Mouse (Mus musculus) liver, embryonic 13.5 days (tissue): ENCODE data around the gene Guca2b. TPM values are rescaled to one million over a fixed set of nuclear protein-coding genes. Genes with fewer than 3 reads are reported as not detected.
A peak's percentile ranks its signal among the peaks of the same experiment; 100 is the strongest.

ENCODE experiments used
- ATAC-seq: fragments of 200-750 bp; cut with Nextera tagmentation; 2 replicates; pipeline ENCODE4 v1.8.0; 2017; ENCODE audit warnings: low read depth, mild to moderate bottlenecking, moderate number of reproducible peaks, moderate library complexity
- DNase-seq: peaks from one replicate; pipeline ENCODE4 v3.0.0; 2022
- H3K27ac ChIP-seq: fragments of 300-500 bp; sonication (generic); 2 replicates; pipeline ENCODE4 v1.5.1; 2015; ENCODE audit warnings: moderate library complexity, mild to moderate bottlenecking, inconsistent platforms
- H3K27me3 ChIP-seq: fragments of 300-500 bp; sonication (generic); 2 replicates; pipeline ENCODE4 v1.6.1; 2015; ENCODE audit warnings: mild to moderate bottlenecking, inconsistent platforms
- H3K36me3 ChIP-seq: fragments of 300-500 bp; sonication (generic); 2 replicates; pipeline ENCODE4 v1.6.1; 2015; ENCODE audit warnings: mild to moderate bottlenecking, inconsistent platforms
- H3K4me1 ChIP-seq: fragments of 300-500 bp; sonication (generic); replicated peaks from 2 replicates; pipeline ENCODE4 v1.6.1; 2015; ENCODE audit warnings: inconsistent platforms
- H3K4me2 ChIP-seq: fragments of 300-500 bp; sonication (generic); 2 replicates; pipeline ENCODE4 v1.6.1; 2015; ENCODE audit warnings: inconsistent platforms, mild to moderate bottlenecking, moderate library complexity
- H3K4me3 ChIP-seq: fragments of 300-500 bp; sonication (generic); replicated peaks from 2 replicates; pipeline ENCODE4 v1.5.1; 2015; ENCODE audit warnings: mild to moderate bottlenecking, inconsistent platforms
- H3K9ac ChIP-seq: fragments of 300-500 bp; sonication (generic); 2 replicates; pipeline ENCODE4 v1.6.1; 2015; ENCODE audit warnings: mild to moderate bottlenecking, inconsistent platforms
- H3K9me3 ChIP-seq: fragments of 300-500 bp; sonication (generic); replicated peaks from 2 replicates; pipeline ENCODE4 v1.6.1; 2016; ENCODE audit warnings: inconsistent platforms
- WGBS: fragments of 180-500 bp; shearing (Covaris S2); methylation state at CpG from one replicate; pipeline ENCODE4 v1.1.7; 2015; ENCODE audit not compliant: insufficient replicate concordance; 5-methylcytosine and 5-hydroxymethylcytosine counted together
- polyA plus RNA-seq: library from polyadenylated mRNA; unstranded; fragments of >200 nt; fragmentation: Nextera tagmentation; extraction: Ambion mirVana; gene quantifications from 2 replicates; pipeline ENCODE4 v1.2.1, GENCODE M21; 2015

The Guca2b gene
- polyA plus RNA-seq, 1 experiment from 2014 or later = not detected

GRCm38 (mm10) chr4:119657011-119657410 is 1.7 kb downstream of the Guca2b start:
- ATAC-seq (no peak), DNase-seq (no peak)
- H3K4me3 ChIP-seq = no peak overlapping the region
- H3K27ac ChIP-seq = no peak overlapping the region
- no peak overlapping the region for H3K4me2 ChIP-seq
- no peaks in the 10 kb centered on the region for H3K27me3 ChIP-seq
- H3K36me3 ChIP-seq = no peaks in the 10 kb centered on the region
- H3K4me1 ChIP-seq = no peaks in the 10 kb centered on the region
- no peak overlapping the region for H3K9ac ChIP-seq
- H3K9me3 ChIP-seq = no peaks in the 10 kb centered on the region
- 50% methylated on average over 1 of the region's 1 CpGs for WGBS

GRCm38 (mm10) chr4:119642666-119643065 is 16.1 kb downstream of the Guca2b start:
- no peak overlapping the region for H3K4me2 ChIP-seq
- H3K4me3 ChIP-seq = no peak overlapping the region
- H3K27ac ChIP-seq = no peak overlapping the region
- no peak for ATAC-seq
- no peaks in the 10 kb centered on the region for H3K36me3 ChIP-seq
- no peak overlapping the region for H3K9ac ChIP-seq
- no peaks in the 10 kb centered on the region; the same call in 1 of the 2 replicates for H3K9me3 ChIP-seq
- no peaks in the 10 kb centered on the region for H3K27me3 ChIP-seq
- H3K4me1 ChIP-seq = no peaks in the 10 kb centered on the region
- WGBS = 66% methylated on average over 4 of the region's 4 CpGs
- no peak for DNase-seq

GRCm38 (mm10) chr4:119638656-119639055 is 20.1 kb downstream of the Guca2b start:
- Histone ChIP-seq H3K4me1 (peaks cover 7% of the 10 kb centered on the region; the same call in 1 of the 2 replicates), H3K27me3 (no peaks in the 10 kb centered on the region), H3K4me2 (no peak overlapping the region), H3K4me3 (no peak overlapping the region), H3K27ac (no peak overlapping the region), H3K9ac (no peak overlapping the region), H3K9me3 (no peaks in the 10 kb centered on the region; the same call in 1 of the 2 replicates), H3K36me3 (no peaks in the 10 kb centered on the region)
- DNase-seq = no peak
- 55% methylated on average over 11 of the region's 11 CpGs for WGBS
- ATAC-seq = no peak

- H3K9me3 ChIP-seq = no peaks in the 10 kb centered on the region; the same call in 1 of the 2 replicates
- ATAC-seq = no peak
- H3K4me1 ChIP-seq = peaks cover 11% of the 10 kb centered on the region; the same call in 1 of the 2 replicates
- H3K4me2 ChIP-seq = no peak overlapping the region
- H3K27me3 ChIP-seq = no peaks in the 10 kb centered on the region
- no peak overlapping the region for H3K27ac ChIP-seq
- WGBS = 58% methylated on average over 6 of the region's 6 CpGs
- no peak overlapping the region for H3K9ac ChIP-seq
- no peak overlapping the region for H3K4me3 ChIP-seq
- DNase-seq = no peak
- H3K36me3 ChIP-seq = no peaks in the 10 kb centered on the region
These were observed 20.8 kb downstream of the Guca2b start for GRCm38 (mm10) chr4:119637946-119638345.

- Histone ChIP-seq H3K4me1 (peaks cover 13% of the 10 kb centered on the region), H3K9ac (no peak within 1 kb of the TSS), H3K27me3 (no peaks in the 10 kb centered on the region), H3K4me3 (no peak within 1 kb of the TSS), H3K4me2 (no peak within 1 kb of the TSS), H3K27ac (no peak within 1 kb of the TSS), H3K36me3 (no peaks in the 10 kb centered on the region), H3K9me3 (no peaks in the 10 kb centered on the region)
- DNase-seq (no peak), ATAC-seq (peak; percentile 59)
- WGBS = 63% methylated on average over 4 of the region's 4 CpGs
These were observed 21.4 kb downstream of the Guca2b start, which contains the start of gene Guca2a for GRCm38 (mm10) chr4:119637176-119637845. Gene Guca2a, plus strand, starts transcription at chr4:119637704.

- DNase-seq (no peak), ATAC-seq (no peak)
- H3K4me1 ChIP-seq = peaks cover 19% of the 10 kb centered on the region
- WGBS = 66% methylated on average over 7 of the region's 7 CpGs
- H3K9ac ChIP-seq = no peak overlapping the region
- H3K4me3 ChIP-seq = no peak overlapping the region
- H3K4me2 ChIP-seq = no peak overlapping the region
- H3K36me3 ChIP-seq = no peaks in the 10 kb centered on the region
- no peaks in the 10 kb centered on the region for H3K9me3 ChIP-seq
- H3K27ac ChIP-seq = no peak overlapping the region
- H3K27me3 ChIP-seq = no peaks in the 10 kb centered on the region
These were observed 22.0 kb downstream of the Guca2b start for GRCm38 (mm10) chr4:119636731-119637130.

GRCm38 (mm10) chr4:119635686-119636085 is 23.1 kb downstream of the Guca2b start:
- Histone ChIP-seq H3K4me2 (no peak overlapping the region), H3K27ac (no peak overlapping the region), H3K4me1 (peaks cover 29% of the 10 kb centered on the region), H3K27me3 (no peaks in the 10 kb centered on the region), H3K9ac (no peak overlapping the region), H3K36me3 (no peaks in the 10 kb centered on the region), H3K9me3 (no peaks in the 10 kb centered on the region), H3K4me3 (no peak overlapping the region)
- no peak for DNase-seq
- WGBS = 52% methylated on average over 8 of the region's 8 CpGs
- ATAC-seq = no peak

GRCm38 (mm10) chr4:119634908-119635660 is 23.7 kb downstream of the Guca2b start:
- DNase-seq (no peak), ATAC-seq (no peak)
- Histone ChIP-seq H3K4me2 (no peak overlapping the region), H3K36me3 (peaks cover 2% of the 10 kb centered on the region), H3K4me1 (peaks cover 30% of the 10 kb centered on the region), H3K4me3 (no peak overlapping the region), H3K27me3 (no peaks in the 10 kb centered on the region), H3K9ac (no peak overlapping the region), H3K9me3 (no peaks in the 10 kb centered on the region), H3K27ac (no peak overlapping the region)
- WGBS = 52% methylated on average over 6 of the region's 6 CpGs

- ATAC-seq (no peak), DNase-seq (no peak)
- H3K27me3 ChIP-seq = no peaks in the 10 kb centered on the region
- H3K4me2 ChIP-seq = no peak overlapping the region
- H3K4me1 ChIP-seq = peaks cover 30% of the 10 kb centered on the region
- H3K36me3 ChIP-seq = peaks cover 14% of the 10 kb centered on the region
- 83% methylated on average over 3 of the region's 3 CpGs for WGBS
- H3K9ac ChIP-seq = no peak overlapping the region
- no peaks in the 10 kb centered on the region for H3K9me3 ChIP-seq
- no peak overlapping the region for H3K4me3 ChIP-seq
- no peak overlapping the region for H3K27ac ChIP-seq
These were observed 24.8 kb downstream of the Guca2b start for GRCm38 (mm10) chr4:119633948-119634347.

GRCm38 (mm10) chr4:119633342-119633741 is 25.4 kb downstream of the Guca2b start:
- 64% methylated on average over 7 of the region's 7 CpGs for WGBS
- H3K9me3 ChIP-seq = no peaks in the 10 kb centered on the region
- H3K9ac ChIP-seq = no peak overlapping the region
- H3K4me2 ChIP-seq = no peak overlapping the region
- DNase-seq (no peak), ATAC-seq (no peak)
- peaks cover 30% of the 10 kb centered on the region for H3K4me1 ChIP-seq
- no peak overlapping the region for H3K27ac ChIP-seq
- peaks cover 14% of the 10 kb centered on the region for H3K36me3 ChIP-seq
- H3K4me3 ChIP-seq = no peak overlapping the region
- H3K27me3 ChIP-seq = no peaks in the 10 kb centered on the region

- H3K4me1 ChIP-seq = peaks cover 30% of the 10 kb centered on the region
- 48% methylated on average over 7 of the region's 7 CpGs for WGBS
- H3K4me2 ChIP-seq = no peak overlapping the region
- no peak overlapping the region for H3K4me3 ChIP-seq
- ATAC-seq (no peak), DNase-seq (no peak)
- no peaks in the 10 kb centered on the region for H3K27me3 ChIP-seq
- no peak overlapping the region for H3K27ac ChIP-seq
- no peak overlapping the region for H3K9ac ChIP-seq
- peaks cover 17% of the 10 kb centered on the region for H3K36me3 ChIP-seq
- H3K9me3 ChIP-seq = no peaks in the 10 kb centered on the region
These were observed 26.0 kb downstream of the Guca2b start for GRCm38 (mm10) chr4:119632721-119633120.
